Mouse (Mus musculus) liver, postnatal 0 days (tissue): ENCODE results near the gene Lyz2. TPM values are rescaled to one million over a fixed set of nuclear protein-coding genes. Genes with fewer than 3 reads are reported as not detected.
"Not testable (repeated sequence)": the region's sequence is repeated elsewhere in the genome, so short reads cannot be mapped to it uniquely, and the experiment has no call there.

ENCODE experiments used
- ATAC-seq: fragments of 200-750 bp; cut with Nextera tagmentation; 2 replicates; pipeline ENCODE4 v1.8.0; 2017; ENCODE audit warnings: mild to moderate bottlenecking, moderate library complexity
- DNase-seq: peaks from one replicate; pipeline ENCODE4 v3.0.0-alpha.2; 2016
- H3K27ac ChIP-seq: fragments of 300-500 bp; sonication (generic); 2 replicates; pipeline ENCODE4 v1.5.1; 2014; ENCODE audit warnings: antibody characterized with exemption, moderate library complexity, mild to moderate bottlenecking, low read depth
- H3K27me3 ChIP-seq: fragments of 300-500 bp; sonication (generic); 2 replicates; pipeline ENCODE4 v1.6.1; 2014; ENCODE audit warnings: low read length, control low read depth, mixed read lengths; ENCODE audit not compliant: insufficient read depth
- H3K36me3 ChIP-seq: fragments of 300-500 bp; sonication (generic); replicated peaks from 2 replicates; pipeline ENCODE4 v1.6.1; 2014; ENCODE audit warnings: mild to moderate bottlenecking, control low read depth, low read length, moderate library complexity, mixed read lengths; ENCODE audit not compliant: insufficient read depth
- H3K4me1 ChIP-seq: fragments of 300-500 bp; sonication (generic); 2 replicates; pipeline ENCODE4 v1.6.1; 2014; ENCODE audit warnings: antibody characterized with exemption, mild to moderate bottlenecking, control low read depth; ENCODE audit not compliant: insufficient read depth
- H3K4me2 ChIP-seq: fragments of 300-500 bp; sonication (generic); 2 replicates; pipeline ENCODE4 v1.6.1; 2014; ENCODE audit warnings: low read depth, mild to moderate bottlenecking, low read length, moderate library complexity, mixed read lengths
- H3K4me3 ChIP-seq: fragments of 300-500 bp; sonication (generic); 2 replicates; pipeline ENCODE4 v1.5.1; 2014; ENCODE audit warnings: low read depth, low read length
- H3K9ac ChIP-seq: fragments of 300-500 bp; sonication (generic); replicated peaks from 2 replicates; pipeline ENCODE4 v1.6.1; 2014; ENCODE audit warnings: mild to moderate bottlenecking, moderate library complexity
- H3K9me3 ChIP-seq: fragments of 300-500 bp; sonication (generic); 2 replicates; pipeline ENCODE4 v1.6.1; 2016; ENCODE audit warnings: mild to moderate bottlenecking, control low read depth, low read length, mixed read lengths
- CTCF ChIP-seq: sonication (generic); IDR thresholded peaks from 2 replicates; pipeline ENCODE4 v1.5.1; 2016; ENCODE audit warnings: antibody characterized with exemption, low read depth
- EP300 ChIP-seq: IDR thresholded peaks from 2 replicates; pipeline ENCODE4 v1.6.1; 2016; ENCODE audit warnings: antibody characterized with exemption, low read depth, mild to moderate bottlenecking
- WGBS: fragments of 180-500 bp; shearing (Covaris S2); extraction: QIAGEN DNeasy Blood & Tissue Kit; methylation state at CpG from one replicate; pipeline ENCODE4 v1.1.7; 2014; ENCODE audit not compliant: insufficient replicate concordance; 5-methylcytosine and 5-hydroxymethylcytosine counted together
- polyA plus RNA-seq: library from polyadenylated mRNA; unstranded; fragments of >200 nt; fragmentation: Nextera tagmentation; extraction: Ambion mirVana; gene quantifications from 2 replicates; pipeline ENCODE4 v1.2.1, GENCODE M21; 2015

Lyz2 gene
- polyA plus RNA-seq, 1 experiment from 2014 or later = 556 TPM

- DNase-seq = no peak
- TF ChIP-seq CTCF = no peak
- no peak for TF ChIP-seq EP300
Measured at GRCm38 (mm10) chr10:117282551-117282950, 430 bp upstream of the Lyz2 start.

DNA sequence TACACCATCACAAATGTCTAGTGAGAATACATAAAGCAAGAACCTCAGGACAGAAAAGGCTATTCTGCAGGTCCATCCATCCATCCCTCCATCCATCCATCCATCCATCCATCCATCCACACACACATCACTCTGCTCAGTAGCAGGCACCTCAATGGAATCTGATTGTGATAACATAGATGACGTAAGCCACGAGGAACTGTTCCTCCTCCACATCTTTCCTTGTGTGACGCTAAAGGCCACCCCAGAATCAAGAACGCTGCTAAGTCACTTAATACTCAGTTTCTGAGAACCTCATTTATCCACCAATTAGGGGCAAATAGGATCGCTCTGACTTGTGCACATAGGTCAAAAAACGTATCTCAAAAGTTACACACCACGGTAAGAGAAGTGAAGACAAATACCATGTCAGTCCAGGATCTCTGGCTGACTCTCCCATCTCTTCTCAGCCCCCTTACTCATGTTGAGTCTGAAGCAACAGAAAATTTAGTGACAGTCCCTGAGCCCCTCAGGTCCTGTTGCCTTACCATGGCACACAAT is 670 bp downstream of the Lyz2 start:
- H3K4me2 ChIP-seq = peak overlapping the region; percentile 20; the same call in 1 of the 2 replicates
- H3K36me3 ChIP-seq = no peaks in the 10 kb centered on the region
- WGBS = 57% methylated on average over 7 of the region's 7 CpGs
- no peak for DNase-seq
- H3K9ac ChIP-seq = 0 out of 2 replicates have a peak overlapping the region, but pooled peaks have one; percentile 18
- ATAC-seq = no peak
- H3K27me3 ChIP-seq = no peaks in the 10 kb centered on the region
- H3K4me1 ChIP-seq = no peaks in the 10 kb centered on the region
- peak overlapping the region; percentile 44 for H3K27ac ChIP-seq
- peak overlapping the region; percentile 33 for H3K4me3 ChIP-seq
- no peak for TF ChIP-seq EP300
- no peak for TF ChIP-seq CTCF
- no peaks in the 10 kb centered on the region for H3K9me3 ChIP-seq

More at GRCm38 (mm10) chr10:117282551-117282950, 430 bp upstream of the Lyz2 start:
- no peak overlapping the region for H3K9ac ChIP-seq
- no peaks in the 10 kb centered on the region for H3K4me1 ChIP-seq
- 0 out of 2 replicates have a peak overlapping the region, but pooled peaks have one; percentile 13 for H3K4me2 ChIP-seq
- H3K27ac ChIP-seq = no peak overlapping the region
- H3K36me3 ChIP-seq = no peaks in the 10 kb centered on the region
- no peak for ATAC-seq
- WGBS = 57% methylated on average over 2 of the region's 2 CpGs
- H3K9me3 ChIP-seq = no peaks in the 10 kb centered on the region
- peak overlapping the region; percentile 33; the same call in 1 of the 2 replicates for H3K4me3 ChIP-seq
- H3K27me3 ChIP-seq = no peaks in the 10 kb centered on the region

GRCm38 (mm10) chr10:117280000-117280399 is 2.1 kb downstream of the Lyz2 start:
- Histone ChIP-seq H3K4me2 (peak overlapping the region; percentile 32), H3K4me3 (peak overlapping the region; percentile 33), H3K9me3 (no peaks in the 10 kb centered on the region), H3K36me3 (no peaks in the 10 kb centered on the region), H3K27ac (no peak overlapping the region), H3K27me3 (no peaks in the 10 kb centered on the region), H3K9ac (no peak overlapping the region), H3K4me1 (no peaks in the 10 kb centered on the region)
- peak; percentile 9 for DNase-seq
- 45% methylated on average over 1 of the region's 1 CpGs for WGBS
- TF ChIP-seq CTCF (no peak), EP300 (no peak)
- ATAC-seq = no peak

- not testable (repeated sequence) for H3K27ac ChIP-seq, ATAC-seq
Measured at GRCm38 (mm10) chr10:117278510-117278909, 3.6 kb downstream of the Lyz2 start.

GRCm38 (mm10) chr10:117277779-117278178 is 4.3 kb downstream of the Lyz2 start:
- DNase-seq = peak; percentile 10
- H3K9me3 ChIP-seq, H3K27ac ChIP-seq, H3K9ac ChIP-seq, H3K27me3 ChIP-seq, H3K36me3 ChIP-seq, H3K4me2 ChIP-seq, H3K4me3 ChIP-seq, H3K4me1 ChIP-seq, ATAC-seq: not testable (repeated sequence)
- 82% methylated on average over 9 of the region's 9 CpGs for WGBS

More at GRCm38 (mm10) chr10:117278510-117278909, 3.6 kb downstream of the Lyz2 start:
- not testable (repeated sequence) for H3K36me3 ChIP-seq, H3K9ac ChIP-seq, H3K27me3 ChIP-seq, H3K4me3 ChIP-seq, H3K4me1 ChIP-seq, H3K4me2 ChIP-seq, H3K9me3 ChIP-seq
- WGBS = 68% methylated on average over 2 of the region's 2 CpGs
- peak; percentile 6 for DNase-seq

- Histone ChIP-seq H3K4me3 (no peak overlapping the region), H3K9ac (no peak overlapping the region), H3K9me3 (no peaks in the 10 kb centered on the region), H3K4me2 (no peak overlapping the region), H3K36me3 (no peaks in the 10 kb centered on the region), H3K27ac (no peak overlapping the region), H3K27me3 (no peaks in the 10 kb centered on the region), H3K4me1 (no peaks in the 10 kb centered on the region)
- 82% methylated on average over 10 of the region's 10 CpGs for WGBS
- TF ChIP-seq EP300 (no peak), CTCF (no peak)
- no peak for ATAC-seq
- peak; percentile 10 for DNase-seq
Measured at GRCm38 (mm10) chr10:117275681-117276369, 6.3 kb downstream of the Lyz2 start.

- WGBS = 30% methylated on average over 3 of the region's 7 CpGs
- not testable (repeated sequence) for H3K4me3 ChIP-seq, H3K9ac ChIP-seq, ATAC-seq, H3K9me3 ChIP-seq, H3K27ac ChIP-seq, H3K27me3 ChIP-seq, H3K36me3 ChIP-seq, DNase-seq, H3K4me2 ChIP-seq, H3K4me1 ChIP-seq
Measured at GRCm38 (mm10) chr10:117274645-117275044, 7.5 kb downstream of the Lyz2 start.
